Mouse (Mus musculus) midbrain, embryonic 11.5 days (tissue): Measurements from ENCODE around the gene Tmprss11e. TPM values are rescaled to one million over a fixed set of nuclear protein-coding genes. Genes with fewer than 3 reads are reported as not detected.

Experiments
- ATAC-seq: fragments of 200-750 bp; cut with Nextera tagmentation; 2 replicates; pipeline ENCODE4 v1.8.0; 2017; ENCODE audit warnings: moderate TSS enrichment, moderate library complexity; ENCODE audit not compliant: low FRiP score
- DNase-seq: peaks from one replicate; pipeline ENCODE4 v3.0.0; 2015; ENCODE audit warnings: low spot score; ENCODE audit errors: missing footprints
- H3K27ac ChIP-seq: fragments of 300-500 bp; sonication (generic); 2 replicates; pipeline ENCODE4 v1.5.1; 2014; ENCODE audit warnings: low read depth, low read length
- H3K27me3 ChIP-seq: fragments of 300-500 bp; sonication (generic); 2 replicates; pipeline ENCODE4 v1.6.1; 2014; ENCODE audit warnings: mild to moderate bottlenecking, low read length, moderate library complexity, mixed read lengths; ENCODE audit not compliant: control insufficient read depth, insufficient read depth
- H3K36me3 ChIP-seq: fragments of 300-500 bp; sonication (generic); 2 replicates; pipeline ENCODE4 v1.6.1; 2014; ENCODE audit warnings: mild to moderate bottlenecking, low read length, moderate library complexity, mixed read lengths; ENCODE audit not compliant: control insufficient read depth, insufficient read depth
- H3K4me1 ChIP-seq: fragments of 300-500 bp; sonication (generic); 2 replicates; pipeline ENCODE4 v1.6.1; 2014; ENCODE audit warnings: low read length; ENCODE audit not compliant: control insufficient read depth, insufficient read depth
- H3K4me2 ChIP-seq: fragments of 300-500 bp; sonication (generic); 2 replicates; pipeline ENCODE4 v1.6.1; 2014; ENCODE audit warnings: mild to moderate bottlenecking, moderate library complexity
- H3K4me3 ChIP-seq: fragments of 300-500 bp; sonication (generic); 2 replicates; pipeline ENCODE4 v1.5.1; 2014; ENCODE audit warnings: low read depth, low read length
- H3K9ac ChIP-seq: fragments of 300-500 bp; sonication (generic); 2 replicates; pipeline ENCODE4 v1.6.1; 2014; ENCODE audit warnings: low read length
- H3K9me3 ChIP-seq: fragments of 300-500 bp; sonication (generic); 2 replicates; pipeline ENCODE4 v1.6.1; 2016; ENCODE audit warnings: low read length; ENCODE audit not compliant: control insufficient read depth
- WGBS: fragments of 180-500 bp; shearing (Covaris S2); extraction: QIAGEN DNeasy Blood & Tissue Kit; methylation state at CpG from one replicate; pipeline ENCODE4 v1.1.7; 2014; 5-methylcytosine and 5-hydroxymethylcytosine counted together
- polyA plus RNA-seq: library from polyadenylated mRNA; unstranded; fragments of >200 nt; fragmentation: Nextera tagmentation; extraction: Ambion mirVana; gene quantifications from 2 replicates; pipeline ENCODE4 v1.2.1, GENCODE M21; 2014

The Tmprss11e gene
- polyA plus RNA-seq, 1 experiment from 2014 or later, result not detected

- Histone ChIP-seq H3K36me3 (no peaks in the 10 kb centered on the region), H3K27me3 (no peaks in the 10 kb centered on the region), H3K4me1 (no peaks in the 10 kb centered on the region), H3K4me2 (no peak overlapping the region), H3K9ac (no peak overlapping the region), H3K4me3 (no peak overlapping the region), H3K27ac (no peak overlapping the region), H3K9me3 (no peaks in the 10 kb centered on the region)
- WGBS, result 81% methylated on average over 2 of the region's 2 CpGs
- no peak for ATAC-seq
- no peak for DNase-seq
These were observed 30.6 kb downstream of the Tmprss11e start for GRCm38 (mm10) chr5:86714967-86715366.

- WGBS, result 85% methylated on average over 3 of the region's 3 CpGs
- DNase-seq, result no peak
- no peaks in the 10 kb centered on the region for H3K27me3 ChIP-seq
- H3K36me3 ChIP-seq, result no peaks in the 10 kb centered on the region
- H3K27ac ChIP-seq, result no peak overlapping the region
- H3K4me2 ChIP-seq, result no peak overlapping the region
- H3K9ac ChIP-seq, result no peak overlapping the region
- H3K4me1 ChIP-seq, result no peaks in the 10 kb centered on the region
- no peaks in the 10 kb centered on the region for H3K9me3 ChIP-seq
- no peak for ATAC-seq
- no peak overlapping the region for H3K4me3 ChIP-seq
These were observed 40.7 kb downstream of the Tmprss11e start for GRCm38 (mm10) chr5:86704923-86705322.

- no peak overlapping the region for H3K4me3 ChIP-seq
- no peaks in the 10 kb centered on the region for H3K36me3 ChIP-seq
- H3K9ac ChIP-seq, result no peak overlapping the region
- H3K27me3 ChIP-seq, result no peaks in the 10 kb centered on the region
- peak; percentile 84 for DNase-seq
- H3K27ac ChIP-seq, result no peak overlapping the region
- H3K4me2 ChIP-seq, result no peak overlapping the region
- 63% methylated on average over 4 of the region's 4 CpGs for WGBS
- ATAC-seq, result no peak
- H3K9me3 ChIP-seq, result no peaks in the 10 kb centered on the region
- no peaks in the 10 kb centered on the region for H3K4me1 ChIP-seq
These were observed 60.9 kb downstream of the Tmprss11e start for GRCm38 (mm10) chr5:86684667-86685066.

DNA sequence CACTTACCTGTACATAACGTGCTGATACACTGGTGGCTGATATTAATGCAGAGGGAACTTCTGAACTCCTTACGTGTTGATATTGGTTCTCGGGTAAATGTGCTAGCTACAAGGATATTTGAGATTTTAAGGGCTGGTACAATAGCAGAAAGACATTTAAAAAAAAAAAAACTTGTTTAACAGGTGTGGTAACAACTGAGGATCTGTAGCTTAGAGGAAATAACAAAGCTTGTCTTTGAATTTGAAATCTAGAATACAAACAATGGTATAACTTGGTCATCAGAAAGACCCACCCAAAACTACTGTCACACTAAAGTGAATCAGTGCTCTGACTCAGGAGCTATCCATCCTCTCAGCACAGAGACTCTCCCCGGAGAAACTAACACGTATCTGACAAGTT lies 69.4 kb downstream of the Tmprss11e start, which contains the start of gene Tmprss11b:
Gene Tmprss11b, minus strand, starts transcription at position 101 of the 400 bp plus-strand sequence.
- ATAC-seq, result no peak
- DNase-seq, result no peak
- 84% methylated on average over 5 of the region's 5 CpGs for WGBS

More for the DNA sequence above, 69.4 kb downstream of the Tmprss11e start, which contains the start of gene Tmprss11b:
- H3K27ac ChIP-seq, result no peak within 1 kb of the TSS
- no peak within 1 kb of the TSS for H3K4me3 ChIP-seq
- no peaks in the 10 kb centered on the region for H3K9me3 ChIP-seq
- no peaks in the 10 kb centered on the region for H3K36me3 ChIP-seq
- H3K4me1 ChIP-seq, result no peaks in the 10 kb centered on the region
- H3K9ac ChIP-seq, result no peak within 1 kb of the TSS
- H3K4me2 ChIP-seq, result no peak within 1 kb of the TSS
- H3K27me3 ChIP-seq, result no peaks in the 10 kb centered on the region

Other genes with a start within 250 kb of the Tmprss11e start
- not detected in 2 replicates for gene Tmprss11g, start 227.2 kb downstream of the Tmprss11e start, polyA plus RNA-seq
- gene Tmprss11f, start 113.4 kb downstream of the Tmprss11e start, polyA plus RNA-seq, result 0.04 TPM in 1 of 2 replicates, not detected in the other
- gene Tmprss11b, start 69.5 kb downstream of the Tmprss11e start, polyA plus RNA-seq, result not detected in 2 replicates
- 55.9 TPM in 2 replicates for gene Ythdc1, start 58.4 kb upstream of the Tmprss11e start, polyA plus RNA-seq
- gene Ugt2b34, start 161.1 kb upstream of the Tmprss11e start, polyA plus RNA-seq, result not detected in 2 replicates
- not detected in 2 replicates for gene Ugt2b1, start 180.7 kb upstream of the Tmprss11e start, polyA plus RNA-seq